Mouse (Mus musculus) ES-E14 (cell line): ENCODE data around the gene H2afz.

ENCODE experiments used
- CHD2 ChIP-seq: IDR thresholded peaks from 2 replicates; pipeline ENCODE4 v1.6.1; 2014; ENCODE audit warnings: mild to moderate bottlenecking, low read depth, low read length, inconsistent platforms
- HCFC1 ChIP-seq: IDR thresholded peaks from 2 replicates; pipeline ENCODE4 v1.6.1; 2012; ENCODE audit warnings: low read length, inconsistent platforms, borderline replicate concordance; ENCODE audit not compliant: insufficient read depth
- MAFK ChIP-seq: IDR thresholded peaks from 2 replicates; pipeline ENCODE4 v1.6.1; 2014; ENCODE audit warnings: mild to moderate bottlenecking, low read depth, low read length, inconsistent platforms; ENCODE audit not compliant: insufficient read depth
- ZNF384 ChIP-seq: IDR thresholded peaks from 2 replicates; pipeline ENCODE4 v1.6.1; 2012; ENCODE audit warnings: low read depth, low read length, inconsistent platforms

GRCm38 (mm10) chr3:137844263-137844662 is 20.0 kb upstream of the H2afz start:
- TF ChIP-seq ZNF384 (no peak), CHD2 (no peak), MAFK (no peak), HCFC1 (no peak)
